Mouse (Mus musculus): ENCODE data around the gene Sec61b.

Sec61b gene

GRCm38 (mm10) chr4:47491243-47491642, 16.8 kb downstream of the Sec61b start:
- DNase-seq: no peak

DNA sequence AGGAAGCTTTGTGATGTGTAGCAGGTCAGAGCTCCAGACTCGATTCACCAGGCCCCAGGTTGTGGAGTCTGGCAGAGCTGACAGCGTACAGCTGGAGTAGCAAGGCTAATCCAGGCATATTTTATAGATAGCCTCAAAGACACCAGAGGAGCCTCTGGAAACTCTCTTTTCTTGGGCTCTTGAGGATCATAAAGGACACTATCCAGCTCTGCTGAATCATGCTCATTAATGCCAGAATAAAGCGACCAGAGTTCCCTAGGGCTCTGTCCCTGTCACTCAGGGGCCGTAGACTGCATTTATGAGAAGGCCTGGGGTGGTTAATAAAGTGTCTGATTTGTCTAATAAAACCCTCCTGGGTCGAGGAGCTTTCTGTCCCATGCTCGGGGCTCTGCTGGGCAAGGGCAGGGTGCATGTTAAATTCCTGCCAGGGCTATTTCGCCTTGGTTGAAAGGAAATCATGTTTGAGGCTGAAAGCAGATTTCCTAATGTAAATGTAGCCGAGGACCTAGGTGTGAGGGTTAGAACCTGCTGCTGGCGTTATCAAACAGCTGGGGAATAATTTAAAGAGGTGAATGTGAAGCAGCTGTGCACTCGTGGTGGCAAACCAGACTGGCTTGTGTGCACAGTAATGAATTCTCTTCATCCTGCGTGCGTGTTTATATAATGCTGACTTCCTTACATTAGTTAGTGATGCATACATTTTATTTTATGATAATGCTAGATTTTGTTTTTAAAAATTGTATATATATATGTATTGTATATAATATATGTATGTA, 18.0 kb downstream of the Sec61b start:
- DNase-seq: no peak

DNA sequence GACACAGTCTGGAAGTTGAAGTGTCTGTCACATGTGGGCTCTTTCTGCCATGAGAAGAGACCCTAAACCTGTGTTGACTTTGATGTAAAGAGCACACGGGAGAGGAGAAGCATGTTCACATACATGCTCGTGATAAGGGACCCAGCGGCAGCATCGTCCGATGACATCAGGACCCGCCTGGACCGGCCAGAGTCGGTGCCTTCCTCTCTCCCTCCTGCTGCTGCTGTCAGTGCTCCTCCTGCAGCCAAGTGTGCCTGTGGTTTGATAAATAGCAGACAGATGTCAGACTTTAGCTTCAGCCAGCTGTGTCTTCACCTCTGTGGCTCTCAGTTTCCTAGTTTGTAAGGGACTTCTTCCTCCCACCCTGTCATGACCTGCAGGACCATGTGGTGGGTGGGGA, 19.0 kb downstream of the Sec61b start:
- DNase-seq: no peak

GRCm38 (mm10) chr4:47494137-47494536, 19.7 kb downstream of the Sec61b start:
- no peak for DNase-seq

DNA sequence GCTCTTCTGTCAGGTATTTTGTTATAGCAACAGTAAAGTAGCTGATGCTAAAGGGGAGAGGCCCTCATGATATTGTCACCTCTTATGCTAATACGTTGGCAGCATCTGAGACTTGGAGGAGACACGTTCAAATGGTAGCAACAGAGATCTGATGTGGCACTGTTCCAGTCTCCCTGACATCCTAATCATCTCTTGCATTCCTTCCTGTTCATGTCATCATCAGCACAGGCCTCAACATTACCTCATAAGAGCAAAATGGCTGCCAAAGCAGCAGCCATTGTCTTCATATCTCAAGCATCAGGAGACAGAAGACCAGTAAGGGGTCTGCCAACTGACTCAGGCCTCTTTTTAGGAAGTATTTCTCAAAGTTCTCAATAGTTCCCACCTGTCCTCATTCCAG, 20.2 kb downstream of the Sec61b start:
- no peak for DNase-seq

DNA sequence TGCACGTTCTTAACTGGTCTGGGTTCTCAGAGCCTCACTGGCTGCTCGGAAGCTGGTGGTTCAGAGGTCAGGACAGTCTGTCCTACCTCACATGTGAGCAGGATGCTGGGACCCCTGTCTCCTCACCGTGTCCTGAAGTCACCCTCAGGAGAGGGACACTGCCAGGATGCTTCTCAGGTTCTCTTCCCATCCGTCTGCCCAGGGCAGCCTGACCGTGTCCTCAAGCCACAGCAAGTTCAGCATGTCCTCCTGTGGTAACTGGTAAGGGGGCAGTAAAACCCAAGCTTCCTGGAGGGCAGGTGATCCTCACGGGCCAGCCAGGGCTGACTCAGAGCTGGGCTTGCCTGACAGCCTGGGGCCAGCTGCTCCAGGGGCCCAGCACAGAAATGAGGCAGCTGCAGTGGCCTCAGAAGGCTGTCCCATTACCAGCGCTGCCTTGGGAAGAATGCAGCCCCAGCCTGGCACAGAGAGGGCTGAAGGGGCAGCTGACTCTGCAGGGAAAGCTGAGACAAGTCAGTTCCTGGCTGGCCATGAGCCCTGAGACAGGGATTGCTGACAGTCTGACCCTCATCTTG, 23.4 kb downstream of the Sec61b start:
- no peak for DNase-seq

DNA sequence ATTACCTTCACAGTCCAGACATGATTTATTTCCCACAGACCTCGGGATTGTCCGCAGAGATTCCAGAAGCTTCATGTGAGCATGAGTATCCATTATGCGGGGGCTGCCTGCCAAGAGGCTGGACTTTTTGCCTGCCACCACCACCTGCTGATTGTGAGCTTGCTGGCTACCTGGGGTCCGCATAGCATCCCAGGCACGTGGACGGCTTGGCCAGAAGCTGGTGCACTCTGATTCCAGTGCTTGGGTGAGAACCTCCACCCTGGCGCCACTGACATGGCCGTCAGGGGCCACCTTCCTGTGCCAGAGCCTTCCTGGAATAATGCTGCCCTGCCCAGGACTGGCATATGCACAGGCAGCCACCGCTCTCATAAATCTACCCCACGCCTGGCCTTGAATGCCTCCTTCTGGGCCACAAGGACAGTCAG, 24.7 kb downstream of the Sec61b start:
- no peak for DNase-seq

- DNase-seq: peak; percentile 69
Measured at GRCm38 (mm10) chr4:47502546-47502971, 28.1 kb downstream of the Sec61b start.

DNA sequence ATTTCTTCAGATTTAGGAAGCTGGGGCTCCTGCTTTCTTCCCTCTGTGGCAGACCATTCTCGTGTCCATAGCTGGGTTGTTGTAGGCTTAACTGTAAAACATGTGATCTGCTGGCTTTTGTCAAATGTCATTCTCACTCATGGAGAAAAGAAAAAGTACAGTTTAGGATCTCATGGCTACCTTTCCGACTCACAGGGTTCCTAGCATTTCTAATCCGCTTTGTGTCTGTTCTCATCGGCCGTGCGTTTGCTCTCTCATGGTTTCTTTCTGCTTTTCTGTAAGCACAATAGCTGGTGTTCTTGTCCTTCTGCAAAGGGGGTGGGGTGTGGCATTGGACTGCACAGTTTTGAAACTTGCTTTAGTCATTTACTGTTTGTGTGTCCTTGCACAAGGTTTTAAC, 28.6 kb downstream of the Sec61b start:
- DNase-seq: no peak

- DNase-seq: no peak
Measured at GRCm38 (mm10) chr4:47504841-47505517, 30.5 kb downstream of the Sec61b start.

- DNase-seq: peak; percentile 38
Measured at GRCm38 (mm10) chr4:47518551-47519181, 44.2 kb downstream of the Sec61b start.

GRCm38 (mm10) chr4:47520076-47520475, 45.6 kb downstream of the Sec61b start:
- no peak for DNase-seq

DNA sequence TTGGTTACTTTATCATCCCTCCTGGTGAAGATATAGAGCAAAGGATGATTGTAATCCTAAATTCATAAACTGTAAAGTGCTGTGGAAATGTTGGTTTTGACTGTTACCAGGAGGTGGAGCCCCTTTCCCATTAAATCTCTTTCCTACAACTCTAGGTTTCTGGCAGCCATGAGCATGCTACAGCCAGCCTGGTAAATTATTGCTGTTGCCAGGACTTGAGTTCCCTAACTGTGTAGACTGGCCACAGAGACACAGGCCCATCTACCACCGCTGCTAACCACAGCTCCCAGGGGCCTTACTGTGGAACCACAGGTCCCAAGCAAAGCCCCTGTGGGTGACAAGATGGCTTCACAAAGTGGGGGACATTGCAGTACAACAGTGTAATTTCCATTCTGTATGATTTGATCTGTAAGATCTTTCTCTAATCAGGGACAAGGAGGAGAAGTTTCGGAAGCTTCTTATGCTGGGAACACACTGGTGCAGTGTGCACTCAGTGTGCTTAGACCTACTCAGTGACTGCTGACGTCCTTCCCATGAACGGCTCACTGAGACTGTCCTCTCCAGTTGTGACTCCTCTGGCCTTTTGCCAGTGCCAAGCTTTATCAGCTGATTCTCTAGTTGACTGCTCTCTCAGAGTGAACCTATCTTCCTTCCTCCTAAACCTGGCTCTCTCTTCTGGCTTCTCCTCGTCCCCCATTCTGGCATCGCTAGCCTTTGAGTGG, 47.6 kb downstream of the Sec61b start:
- DNase-seq: peak; percentile 19

DNA sequence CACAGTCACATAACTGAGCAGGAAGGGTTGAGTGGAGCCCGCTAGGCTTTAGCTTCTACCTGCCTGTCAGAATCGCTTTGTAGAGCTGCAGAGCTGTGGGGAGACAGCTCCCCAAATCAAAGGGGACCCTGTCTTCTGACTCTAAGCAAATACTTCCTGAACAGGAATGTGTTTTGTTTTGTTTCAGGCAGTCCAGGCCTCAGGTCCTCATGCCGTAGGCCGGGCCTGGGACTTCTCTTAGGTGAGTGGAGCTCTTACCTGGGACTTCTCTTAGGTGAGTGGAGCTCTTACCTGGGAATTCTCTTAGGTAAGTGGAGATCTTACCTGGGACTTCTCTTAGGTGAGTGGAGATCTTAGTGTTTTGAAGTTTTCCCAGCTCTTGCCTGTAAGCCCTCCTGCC, 55.4 kb downstream of the Sec61b start:
- no peak for DNase-seq

Data from cerebellum, adult 8-10 months (tissue).